Mouse (Mus musculus) CH12.LX (cell line): ENCODE results near the gene Zfp791. TPM values are rescaled to one million over a fixed set of nuclear protein-coding genes. Genes with fewer than 3 reads are reported as not detected.

Experiments used
- DNase-seq: peaks from one replicate; pipeline ENCODE4 v3.0.0-alpha.2; 2013; ENCODE audit errors: extremely low read depth
- H3K27ac ChIP-seq: 2 replicates; pipeline ENCODE4 v1.5.1; 2012; ENCODE audit warnings: low read depth, mild to moderate bottlenecking, control low read depth, moderate library complexity; ENCODE audit not compliant: insufficient read depth
- H3K27me3 ChIP-seq: replicated peaks from 2 replicates; pipeline ENCODE3; 2012; ENCODE audit warnings: inconsistent platforms
- H3K36me3 ChIP-seq, 2 experiments: replicated peaks in 1 of 2; 2 replicates each; pipeline versions ENCODE3 to v1.6.1; 2012; ENCODE audit warnings: inconsistent platforms in 1 of 2, low read length in 1 of 2, mild to moderate bottlenecking in 1 of 2, mixed read lengths in 1 of 2, moderate library complexity in 1 of 2; ENCODE audit not compliant: control insufficient read depth in 1 of 2, insufficient read depth in 1 of 2
- H3K4me1 ChIP-seq, 2 experiments: 2 replicates each; pipeline ENCODE4 v1.6.1; 2012; ENCODE audit warnings: inconsistent platforms in 1 of 2, moderate library complexity in 1 of 2; ENCODE audit not compliant: insufficient read depth in 2 of 2, control insufficient read depth in 1 of 2
- H3K4me2 ChIP-seq: 2 replicates; pipeline ENCODE4 v1.6.1; 2012; ENCODE audit warnings: low read depth, mild to moderate bottlenecking, control low read depth; ENCODE audit not compliant: poor library complexity, insufficient read depth, severe bottlenecking
- H3K4me3 ChIP-seq, 3 experiments: fragments of 150-350 bp in 1 of 3; sonication (generic) in 1 of 3; replicated peaks in 1 of 3; 2 replicates each; pipeline versions ENCODE3 to v1.5.1; 2011 to 2012; ENCODE audit warnings: low read depth in 2 of 3, low read length in 2 of 3, mild to moderate bottlenecking in 2 of 3, moderate library complexity in 2 of 3, control low read depth in 1 of 3, improper control_type of control experiment in 1 of 3, inconsistent platforms in 1 of 3, mixed read lengths in 1 of 3; ENCODE audit not compliant: poor library complexity in 1 of 3
- H3K79me2 ChIP-seq: replicated peaks from 2 replicates; pipeline ENCODE4 v1.6.1; 2012; ENCODE audit warnings: mild to moderate bottlenecking, moderate library complexity; ENCODE audit not compliant: control insufficient read depth, poor library complexity, insufficient read depth, severe bottlenecking; ENCODE audit errors: extremely low read depth
- H3K9ac ChIP-seq: 2 replicates; pipeline ENCODE4 v1.6.1; 2012; ENCODE audit warnings: low read depth, mild to moderate bottlenecking, control low read depth, moderate library complexity; ENCODE audit not compliant: insufficient read depth
- H3K9me3 ChIP-seq: replicated peaks from 2 replicates; pipeline ENCODE3; 2012; ENCODE audit warnings: low read length, inconsistent platforms, mixed read lengths
- CHD1 ChIP-seq: IDR thresholded peaks from 2 replicates; pipeline ENCODE4 v1.6.1; 2012; ENCODE audit warnings: low read depth, low read length, improper control_type of control experiment, inconsistent platforms
- ELF1 ChIP-seq: IDR thresholded peaks from 2 replicates; pipeline ENCODE4 v1.6.1; 2014; ENCODE audit warnings: low read depth, mild to moderate bottlenecking, inconsistent platforms, low read length, improper control_type of control experiment
- EP300 ChIP-seq: IDR thresholded peaks from 2 replicates; pipeline ENCODE4 v1.6.1; 2011; ENCODE audit warnings: low read length, improper control_type of control experiment
- ETS1 ChIP-seq: conservative IDR thresholded peaks from 2 replicates; pipeline ENCODE4 v1.6.1; 2012; ENCODE audit warnings: low read depth, mild to moderate bottlenecking, inconsistent platforms, low read length, improper control_type of control experiment, moderate library complexity
- IRF4 ChIP-seq: IDR thresholded peaks from 2 replicates; pipeline ENCODE4 v1.6.1; 2014; ENCODE audit warnings: low read depth, mild to moderate bottlenecking, inconsistent platforms, low read length, improper control_type of control experiment
- JUN ChIP-seq: IDR thresholded peaks from 2 replicates; pipeline ENCODE4 v1.6.1; 2011; ENCODE audit warnings: low read depth, mild to moderate bottlenecking, low read length, improper control_type of control experiment, moderate library complexity; ENCODE audit not compliant: insufficient read depth
- MAFK ChIP-seq: IDR thresholded peaks from 2 replicates; pipeline ENCODE4 v1.6.1; 2011; ENCODE audit warnings: low read length, improper control_type of control experiment; ENCODE audit not compliant: insufficient replicate concordance
- MAZ ChIP-seq: IDR thresholded peaks from 2 replicates; pipeline ENCODE4 v1.6.1; 2012; ENCODE audit warnings: low read depth, mild to moderate bottlenecking, inconsistent platforms, low read length, improper control_type of control experiment, moderate library complexity
- MXI1 ChIP-seq: IDR thresholded peaks from 2 replicates; pipeline ENCODE4 v1.6.1; 2011; ENCODE audit warnings: mild to moderate bottlenecking, low read depth, low read length, improper control_type of control experiment
- NELFE ChIP-seq: IDR thresholded peaks from 2 replicates; pipeline ENCODE4 v1.6.1; 2011; ENCODE audit warnings: low read depth, low read length, improper control_type of control experiment
- RAD21 ChIP-seq: IDR thresholded peaks from 2 replicates; pipeline ENCODE4 v1.6.1; 2011; ENCODE audit warnings: low read depth, mild to moderate bottlenecking, low read length, improper control_type of control experiment, moderate library complexity
- SIN3A ChIP-seq: IDR thresholded peaks from 2 replicates; pipeline ENCODE4 v1.6.1; 2012; ENCODE audit warnings: low read length, improper control_type of control experiment, inconsistent platforms
- SMC3 ChIP-seq: IDR thresholded peaks from 2 replicates; pipeline ENCODE4 v1.6.1; 2011; ENCODE audit warnings: low read depth, low read length, improper control_type of control experiment
- TBP ChIP-seq: conservative IDR thresholded peaks from 2 replicates; pipeline ENCODE4 v1.6.1; 2011; ENCODE audit warnings: low read depth, low read length, improper control_type of control experiment
- UBTF ChIP-seq: IDR thresholded peaks from 2 replicates; pipeline ENCODE4 v1.6.1; 2012; ENCODE audit warnings: low read depth, mild to moderate bottlenecking, inconsistent platforms, low read length, improper control_type of control experiment, moderate library complexity
- USF2 ChIP-seq: conservative IDR thresholded peaks from 2 replicates; pipeline ENCODE4 v1.6.1; 2011; ENCODE audit warnings: low read depth, low read length, improper control_type of control experiment
- dilution Hi-C: fragments of 300-500 bp; cut with MboI; formaldehyde crosslinking; loops from 2 replicates; pipeline ENCODE4 v1.14.3; 2020; ENCODE audit warnings: low sequenced_read_pairs; ENCODE audit not compliant: extremely low pct_unique_long_range_greater_than_20kb, extremely low pct_ligation_motif_present
- in situ Hi-C: fragments of 300-500 bp; cut with MboI; formaldehyde crosslinking; loops from 3 replicates; pipeline ENCODE4 v1.14.3; 2019; ENCODE audit warnings: low sequenced_read_pairs, low pct_ligation_motif_present, low pct_unique_long_range_greater_than_20kb, mixed read lengths
- polyA plus RNA-seq: library from polyadenylated mRNA; unstranded; fragments of >175 nt; gene quantifications from 2 replicates; pipeline ENCODE4 v1.2.1, GENCODE M21; 2012; ENCODE audit warnings: low read depth; ENCODE audit not compliant: insufficient read length
- total RNA-seq, 2 experiments: library from RNA; depleted of rRNA; stranded (reverse); fragments of 300-350 nt in 1 of 2; fragments of >200 nt in 1 of 2; gene quantifications; 2 replicates each; pipeline ENCODE4 v1.2.3; 2012 to 2014

Gene Zfp791
- total and polyA plus RNA-seq, 3 experiments = 0.81 to 1.1 (median 0.98) TPM

GRCm38 (mm10) chr8:85100076-85100665 is 22.7 kb downstream of the Zfp791 start:
- DNase-seq = no peak
- Histone ChIP-seq H3K27me3 (no peaks in the 10 kb centered on the region), H3K9ac (no peak overlapping the region), H3K27ac (peak overlapping the region; percentile 32; the same call in 1 of the 2 replicates)
- TF ChIP-seq NELFE = no peak
- TF ChIP-seq SMC3 = no peak
- no peak for TF ChIP-seq MXI1
- TF ChIP-seq SIN3A = no peak
- TF ChIP-seq IRF4 = no peak
- TF ChIP-seq USF2 = no peak
- TF ChIP-seq JUN = no peak
- TF ChIP-seq TBP = no peak
- TF ChIP-seq EP300 = no peak
- no peak for TF ChIP-seq MAZ
- TF ChIP-seq CHD1 = no peak
- TF ChIP-seq ETS1 = no peak
- TF ChIP-seq RAD21 = no peak
- no peak for TF ChIP-seq MAFK
- TF ChIP-seq, all 38 proteins: peak for 0
- in situ Hi-C loops (no loop called here), dilution Hi-C loops (no loop called here)
- no peak overlapping the region for H3K4me3 ChIP-seq
- H3K36me3 ChIP-seq = peaks cover 35 to 44% of the 10 kb centered on the region in 2 experiments
- H3K4me1 ChIP-seq = peaks cover 4 to 18% of the 10 kb centered on the region in 2 experiments
- H3K4me2 ChIP-seq = no peak overlapping the region
- peaks cover 2% of the 10 kb centered on the region for H3K9me3 ChIP-seq
- H3K79me2 ChIP-seq = no peaks in the 10 kb centered on the region

DNA sequence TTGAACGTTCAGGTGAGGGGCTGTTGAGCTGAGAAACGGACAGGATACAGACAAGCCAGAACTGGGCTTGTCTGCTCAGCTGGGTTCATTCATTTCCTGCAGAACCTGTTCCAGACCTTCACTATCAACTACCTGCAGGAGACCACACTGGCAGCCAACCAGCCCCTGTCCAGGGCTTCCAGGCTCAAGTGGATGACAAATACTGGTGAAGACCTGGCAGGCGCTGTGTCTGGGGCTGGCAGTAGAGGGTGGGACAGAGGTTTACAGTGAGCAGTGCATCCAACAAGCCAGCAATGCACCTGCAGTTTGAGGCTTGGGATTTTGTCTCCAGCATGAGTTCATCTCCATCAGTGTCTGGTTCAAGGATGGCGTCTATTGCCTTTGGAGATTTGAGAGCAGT is 26.0 kb downstream of the Zfp791 start:
- dilution Hi-C loops = no loop called here

More for the DNA sequence above, 26.0 kb downstream of the Zfp791 start:
- Histone ChIP-seq H3K9ac (no peak overlapping the region), H3K9me3 (peaks cover 2% of the 10 kb centered on the region), H3K4me3 (no peak overlapping the region), H3K27ac (no peak overlapping the region), H3K4me1 (peaks cover 4 to 18% of the 10 kb centered on the region in 2 experiments), H3K36me3 (peaks cover 62 to 76% of the 10 kb centered on the region in 2 experiments), H3K79me2 (no peaks in the 10 kb centered on the region), H3K27me3 (no peaks in the 10 kb centered on the region), H3K4me2 (no peak overlapping the region)
- DNase-seq = no peak
- in situ Hi-C loops = no loop called here
- TF ChIP-seq UBTF (no peak), MAZ (no peak), ELF1 (no peak)
